Mouse (Mus musculus): Measurements from ENCODE around the gene Zfp341.

Zfp341 gene

GRCm38 (mm10) chr2:154676653-154677609, 63.8 kb downstream of the Zfp341 start:
- no peak for DNase-seq (ENCODE audit: low spot score in 2 of 2)

- DNase-seq (ENCODE audit: low spot score in 2 of 2), result peak in 1 of 2 experiments; percentile 43
Measured at GRCm38 (mm10) chr2:154677651-154678139, 64.6 kb downstream of the Zfp341 start.

- DNase-seq (ENCODE audit: low spot score in 2 of 2), result no peak
Measured at GRCm38 (mm10) chr2:154678995-154679394, 65.9 kb downstream of the Zfp341 start.

GRCm38 (mm10) chr2:154680337-154680736, 67.2 kb downstream of the Zfp341 start:
- no peak for DNase-seq (ENCODE audit: low spot score in 2 of 2)

- DNase-seq (ENCODE audit: low spot score in 2 of 2), result no peak
Measured at GRCm38 (mm10) chr2:154680941-154681340, 67.8 kb downstream of the Zfp341 start.

GRCm38 (mm10) chr2:154682712-154683111, 69.6 kb downstream of the Zfp341 start:
- DNase-seq (ENCODE audit: low spot score in 2 of 2), result no peak

- DNase-seq (ENCODE audit: low spot score in 2 of 2), result no peak
Measured at GRCm38 (mm10) chr2:154684901-154685470, 71.9 kb downstream of the Zfp341 start.

- no peak for DNase-seq (ENCODE audit: low spot score in 2 of 2)
Measured at GRCm38 (mm10) chr2:154685772-154686171, 72.7 kb downstream of the Zfp341 start.

GRCm38 (mm10) chr2:154686819-154687218, 73.7 kb downstream of the Zfp341 start:
- DNase-seq (ENCODE audit: low spot score in 2 of 2), result no peak

GRCm38 (mm10) chr2:154689391-154689790, 76.3 kb downstream of the Zfp341 start:
- no peak for DNase-seq (ENCODE audit: low spot score in 2 of 2)

GRCm38 (mm10) chr2:154690959-154691358, 77.9 kb downstream of the Zfp341 start:
- DNase-seq (ENCODE audit: low spot score in 2 of 2), result no peak

- DNase-seq (ENCODE audit: low spot score in 2 of 2), result no peak
Measured at GRCm38 (mm10) chr2:154693186-154693940, 80.3 kb downstream of the Zfp341 start.

- DNase-seq (ENCODE audit: low spot score in 2 of 2), result peak in 1 of 2 experiments; percentile 57
Measured at GRCm38 (mm10) chr2:154693941-154694256, 80.8 kb downstream of the Zfp341 start.

GRCm38 (mm10) chr2:154695690-154696089, 82.6 kb downstream of the Zfp341 start:
- no peak for DNase-seq (ENCODE audit: low spot score in 2 of 2)

Data from urinary bladder, postnatal 36 days (tissue).